Mouse (Mus musculus) hindbrain, embryonic 14.5 days (tissue): ENCODE data around the gene Rnf208. TPM values are rescaled to one million over a fixed set of nuclear protein-coding genes. Genes with fewer than 3 reads are reported as not detected.

Experiments used
- ATAC-seq: fragments of 200-750 bp; cut with Nextera tagmentation; 2 replicates; pipeline ENCODE4 v1.8.0; 2017; ENCODE audit warnings: moderate number of reproducible peaks, mild to moderate bottlenecking, moderate TSS enrichment, moderate library complexity; ENCODE audit not compliant: low FRiP score
- DNase-seq: peaks from one replicate; pipeline ENCODE4 v3.0.0-alpha.2; 2015; ENCODE audit warnings: low spot score
- H3K27ac ChIP-seq: fragments of 300-500 bp; sonication (generic); 2 replicates; pipeline ENCODE4 v1.5.1; 2014; ENCODE audit warnings: mild to moderate bottlenecking, moderate library complexity
- H3K27me3 ChIP-seq: fragments of 300-500 bp; sonication (generic); 2 replicates; pipeline ENCODE4 v1.6.1; 2014; ENCODE audit warnings: mild to moderate bottlenecking, low read length, mixed read lengths; ENCODE audit not compliant: control insufficient read depth, insufficient read depth
- H3K36me3 ChIP-seq: fragments of 300-500 bp; sonication (generic); replicated peaks from 2 replicates; pipeline ENCODE4 v1.6.1; 2014; ENCODE audit not compliant: control insufficient read depth, insufficient read depth
- H3K4me1 ChIP-seq: fragments of 300-500 bp; sonication (generic); replicated peaks from 2 replicates; pipeline ENCODE4 v1.6.1; 2014; ENCODE audit warnings: antibody characterized with exemption, low read length, mixed read lengths; ENCODE audit not compliant: control insufficient read depth, insufficient read depth
- H3K4me2 ChIP-seq: fragments of 300-500 bp; sonication (generic); replicated peaks from 2 replicates; pipeline ENCODE4 v1.6.1; 2014; ENCODE audit warnings: mild to moderate bottlenecking, moderate library complexity
- H3K4me3 ChIP-seq: fragments of 300-500 bp; sonication (generic); replicated peaks from 2 replicates; pipeline ENCODE4 v1.5.1; 2014; ENCODE audit warnings: mild to moderate bottlenecking, low read length
- H3K9ac ChIP-seq: fragments of 300-500 bp; sonication (generic); 2 replicates; pipeline ENCODE4 v1.6.1; 2014
- H3K9me3 ChIP-seq: fragments of 300-500 bp; sonication (generic); 2 replicates; pipeline ENCODE4 v1.6.1; 2016; ENCODE audit warnings: low read length; ENCODE audit not compliant: control insufficient read depth
- WGBS: fragments of 180-500 bp; shearing (Covaris S2); extraction: QIAGEN DNeasy Blood & Tissue Kit; methylation state at CpG from one replicate; pipeline ENCODE4 v1.1.7; 2014; 5-methylcytosine and 5-hydroxymethylcytosine counted together
- polyA plus RNA-seq: library from polyadenylated mRNA; unstranded; fragments of >200 nt; fragmentation: Nextera tagmentation; extraction: Ambion mirVana; gene quantifications from 2 replicates; pipeline ENCODE4 v1.2.1, GENCODE M21; 2014

Rnf208 gene
- polyA plus RNA-seq, 1 experiment from 2014 or later: 166 TPM

DNA sequence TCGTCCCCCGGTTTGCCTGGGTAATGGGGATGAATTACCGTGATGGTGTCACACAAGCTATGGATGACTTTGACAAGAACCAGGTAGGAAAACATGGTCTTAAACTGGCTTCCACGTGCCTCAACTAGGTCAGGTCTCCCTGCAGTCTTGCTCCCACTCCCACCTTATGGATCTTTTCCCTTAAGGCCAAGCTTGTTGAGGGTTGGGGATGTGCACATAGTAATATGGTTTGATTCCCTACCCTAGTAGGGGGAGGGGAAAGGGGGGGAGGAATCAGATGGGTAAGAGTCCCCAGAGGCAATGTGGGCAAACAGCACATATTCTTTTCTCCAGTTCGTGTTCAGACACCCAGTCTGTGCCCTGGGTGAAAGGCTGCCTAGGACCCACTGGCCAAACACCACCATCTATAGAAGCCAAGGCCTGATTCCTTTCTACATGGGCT is 20.7 kb upstream of the Rnf208 start:
- no peaks in the 10 kb centered on the region for H3K27me3 ChIP-seq
- no peak overlapping the region for H3K4me2 ChIP-seq
- no peak for ATAC-seq
- H3K27ac ChIP-seq: no peak overlapping the region
- no peak overlapping the region for H3K4me3 ChIP-seq
- no peak overlapping the region for H3K9ac ChIP-seq
- no peak for DNase-seq
- H3K4me1 ChIP-seq: peaks cover 15% of the 10 kb centered on the region
- no peaks in the 10 kb centered on the region for H3K9me3 ChIP-seq
- WGBS: 78% methylated on average over 5 of the region's 5 CpGs
- H3K36me3 ChIP-seq: peaks cover 9% of the 10 kb centered on the region

DNA sequence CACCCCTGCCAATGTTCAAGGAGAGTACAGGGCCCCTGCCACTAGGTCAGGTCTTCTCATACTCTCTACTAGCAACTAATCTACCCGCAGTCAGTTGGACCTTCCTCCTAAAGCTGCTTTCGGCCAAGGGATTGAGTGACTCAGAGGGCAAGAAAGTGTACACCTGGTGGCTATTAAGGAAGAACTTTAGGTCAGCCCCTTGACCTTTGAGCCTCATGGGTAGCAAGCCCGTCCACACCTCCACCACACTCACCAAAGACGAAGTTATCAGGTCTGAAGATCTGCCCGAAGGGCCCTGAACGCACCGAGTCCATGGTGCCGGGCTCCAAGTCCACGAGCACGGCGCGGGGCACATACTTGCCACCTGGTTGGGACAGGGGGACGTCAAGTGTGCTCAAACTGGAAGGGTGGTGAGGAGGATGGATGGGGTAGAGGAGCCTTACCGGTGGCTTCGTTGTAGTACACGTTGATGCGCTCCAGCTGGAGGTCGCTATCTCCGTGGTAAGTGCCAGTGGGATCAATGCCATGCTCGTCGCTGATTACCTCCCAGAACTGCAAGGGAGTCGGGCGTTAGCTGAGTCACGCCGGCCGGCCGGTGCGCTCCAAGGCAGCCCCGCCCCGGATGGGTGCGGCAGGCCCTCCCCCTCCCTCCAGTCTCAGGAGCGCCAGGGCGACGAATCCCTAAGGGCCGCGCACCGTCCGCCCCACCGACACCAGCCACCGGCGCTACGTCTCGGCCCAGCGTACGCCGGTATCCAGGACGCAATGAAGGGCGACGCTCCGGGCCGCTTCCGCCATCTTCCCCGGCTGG is 18.2 kb upstream of the Rnf208 start:
- peak overlapping the region; percentile 87 for H3K9ac ChIP-seq
- H3K36me3 ChIP-seq: peaks cover 9% of the 10 kb centered on the region
- peak overlapping the region; percentile 89 for H3K27ac ChIP-seq
- no peaks in the 10 kb centered on the region for H3K27me3 ChIP-seq
- H3K4me3 ChIP-seq: peak overlapping the region; percentile 89
- peaks cover 17% of the 10 kb centered on the region for H3K4me1 ChIP-seq
- WGBS: 3% methylated on average over 53 of the region's 53 CpGs
- ATAC-seq: peak; percentile 19
- DNase-seq: no peak
- no peaks in the 10 kb centered on the region for H3K9me3 ChIP-seq
- peak overlapping the region; percentile 86 for H3K4me2 ChIP-seq

DNA sequence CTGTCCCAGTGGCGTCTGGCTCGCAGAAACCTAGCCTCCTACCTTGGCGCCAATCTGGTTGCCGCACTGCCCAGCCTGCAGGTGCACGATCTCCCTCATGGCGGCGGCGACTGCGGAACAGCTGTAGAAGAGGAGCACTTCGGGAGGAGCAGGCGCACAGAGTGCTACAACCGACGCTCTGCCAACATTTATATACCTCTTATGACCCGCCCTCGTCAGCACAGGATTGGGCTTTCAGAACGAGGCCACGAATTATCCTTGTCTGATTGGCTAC is 17.6 kb upstream of the Rnf208 start, which contains the start of gene Tubb4b:
TSS of gene Tubb4b (minus strand) at position 211 of the 274 bp plus-strand sequence.
- Histone ChIP-seq H3K4me3 (peak within 1 kb of the TSS; percentile 89), H3K4me1 (peaks cover 18% of the 10 kb centered on the region), H3K27me3 (no peaks in the 10 kb centered on the region), H3K9ac (peak within 1 kb of the TSS; percentile 87), H3K27ac (peak within 1 kb of the TSS; percentile 95), H3K9me3 (no peaks in the 10 kb centered on the region), H3K4me2 (peak within 1 kb of the TSS; percentile 86), H3K36me3 (peaks cover 9% of the 10 kb centered on the region)
- WGBS: 0% methylated on average over 17 of the region's 17 CpGs
- no peak for DNase-seq
- no peak for ATAC-seq

DNA sequence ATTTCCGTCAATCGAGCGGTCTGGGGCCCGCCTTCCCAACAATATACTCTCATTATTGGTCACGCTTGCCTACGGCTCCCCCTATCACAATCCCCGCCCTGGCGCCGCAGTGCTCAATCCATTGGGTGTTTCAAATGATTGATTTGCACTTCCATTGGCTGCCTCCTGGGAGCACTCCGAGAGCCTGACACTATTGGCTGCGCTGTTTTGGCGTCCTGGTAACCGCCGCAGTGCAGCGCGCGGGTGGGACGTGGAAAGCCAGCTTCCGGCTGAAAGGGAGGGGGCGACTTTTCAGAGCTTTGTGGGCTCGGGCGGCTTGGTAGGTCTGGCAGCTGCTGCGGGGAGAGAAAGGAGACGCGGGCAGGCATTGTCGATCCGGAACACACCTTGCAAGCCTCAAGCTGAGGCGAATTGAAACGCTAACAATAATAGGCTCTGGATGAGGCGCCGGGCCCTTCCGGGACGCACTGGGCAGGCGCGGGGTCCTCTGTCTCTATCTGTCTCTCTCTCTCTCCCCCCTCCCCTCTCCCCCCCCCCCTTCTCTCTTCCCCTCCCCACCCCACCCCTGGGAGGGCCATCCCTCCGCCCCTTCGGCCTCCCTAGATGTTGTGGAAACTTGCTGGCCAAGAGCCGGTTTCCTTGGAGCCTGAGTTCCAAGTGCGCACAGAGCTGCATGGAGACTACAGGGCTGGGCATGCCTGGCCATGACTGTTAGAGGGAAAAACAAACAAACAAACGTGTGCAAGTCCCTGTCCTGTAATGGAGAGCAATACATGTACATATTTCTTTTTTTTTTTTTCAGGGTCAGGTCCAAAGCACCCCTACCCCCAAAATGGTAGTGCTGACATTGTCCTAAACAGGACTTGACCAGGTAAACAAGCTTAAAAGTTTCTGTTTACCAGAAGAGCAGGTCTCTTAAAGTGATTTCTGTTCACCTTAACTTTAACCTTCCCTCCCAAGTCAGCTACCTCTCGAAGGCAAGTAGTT is 17.0 kb upstream of the Rnf208 start:
- Histone ChIP-seq H3K27me3 (no peaks in the 10 kb centered on the region), H3K4me3 (peak overlapping the region; percentile 89), H3K9ac (peak overlapping the region; percentile 66), H3K9me3 (no peaks in the 10 kb centered on the region), H3K4me2 (peak overlapping the region; percentile 55), H3K4me1 (peaks cover 18% of the 10 kb centered on the region), H3K27ac (peak overlapping the region; percentile 95), H3K36me3 (peaks cover 9% of the 10 kb centered on the region)
- ATAC-seq (peak; percentile 97), DNase-seq (peak; percentile 99)
- 2% methylated on average over 41 of the region's 41 CpGs for WGBS

DNA sequence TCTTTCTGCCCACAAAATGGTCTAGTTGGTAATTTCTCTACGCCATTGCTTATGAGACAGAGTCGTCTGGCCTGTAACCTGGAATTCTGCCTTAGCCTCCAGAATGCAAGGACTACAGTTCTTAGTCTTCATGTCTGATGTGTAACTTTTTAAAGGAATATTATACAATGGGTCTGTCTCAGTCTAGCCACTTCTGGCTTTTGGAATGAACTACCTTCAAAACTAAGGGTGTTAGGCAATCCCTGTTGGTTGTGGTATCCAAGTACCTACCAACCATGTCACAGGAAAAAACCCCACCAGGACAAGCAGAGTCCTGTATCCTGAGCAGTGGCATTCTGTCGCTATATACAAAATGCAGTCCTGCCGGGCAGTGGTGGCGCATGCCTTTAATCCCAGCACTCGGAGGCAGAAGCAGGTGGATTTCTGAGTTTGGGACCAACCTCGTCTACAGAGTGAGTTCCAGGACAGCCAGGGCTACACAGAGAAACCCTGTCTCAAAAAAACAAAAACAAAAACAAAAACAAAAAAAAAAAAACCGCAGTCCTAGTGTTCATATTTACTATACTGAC is 16.2 kb upstream of the Rnf208 start:
- 75% methylated on average over 8 of the region's 8 CpGs for WGBS
- Histone ChIP-seq H3K36me3 (peaks cover 9% of the 10 kb centered on the region), H3K27ac (peak overlapping the region; percentile 95), H3K27me3 (no peaks in the 10 kb centered on the region), H3K4me1 (peaks cover 18% of the 10 kb centered on the region), H3K4me3 (peak overlapping the region; percentile 89; the same call in 1 of the 2 replicates), H3K9ac (peak overlapping the region; percentile 66; the same call in 1 of the 2 replicates), H3K9me3 (no peaks in the 10 kb centered on the region), H3K4me2 (peak overlapping the region; percentile 55)
- DNase-seq (no peak), ATAC-seq (no peak)

- Histone ChIP-seq H3K27me3 (no peaks in the 10 kb centered on the region), H3K27ac (no peak overlapping the region), H3K4me3 (no peak overlapping the region), H3K4me1 (peaks cover 18% of the 10 kb centered on the region), H3K9me3 (no peaks in the 10 kb centered on the region), H3K36me3 (peaks cover 4% of the 10 kb centered on the region), H3K4me2 (no peak overlapping the region), H3K9ac (no peak overlapping the region)
- 84% methylated on average over 4 of the region's 5 CpGs for WGBS
- DNase-seq: no peak
- ATAC-seq: no peak
Measured at GRCm38 (mm10) chr2:25226864-25227263, 15.2 kb upstream of the Rnf208 start.

GRCm38 (mm10) chr2:25227406-25227805 is 14.6 kb upstream of the Rnf208 start:
- Histone ChIP-seq H3K27ac (no peak overlapping the region), H3K9me3 (no peaks in the 10 kb centered on the region), H3K36me3 (no peaks in the 10 kb centered on the region), H3K27me3 (no peaks in the 10 kb centered on the region), H3K4me2 (no peak overlapping the region), H3K9ac (no peak overlapping the region), H3K4me3 (no peak overlapping the region), H3K4me1 (peaks cover 18% of the 10 kb centered on the region)
- WGBS: 86% methylated on average over 4 of the region's 4 CpGs
- DNase-seq: no peak
- ATAC-seq: no peak

- Histone ChIP-seq H3K4me2 (peak overlapping the region; percentile 36), H3K27ac (peak overlapping the region; percentile 28; the same call in 1 of the 2 replicates), H3K9ac (no peak overlapping the region), H3K36me3 (no peaks in the 10 kb centered on the region), H3K9me3 (no peaks in the 10 kb centered on the region), H3K4me3 (0 out of 2 replicates have a peak overlapping the region, but pooled peaks have one; percentile 2), H3K27me3 (no peaks in the 10 kb centered on the region), H3K4me1 (peaks cover 15% of the 10 kb centered on the region)
- WGBS: 2% methylated on average over 7 of the region's 7 CpGs
- ATAC-seq (no peak), DNase-seq (peak; percentile 80)
Measured at GRCm38 (mm10) chr2:25228431-25228889, 13.6 kb upstream of the Rnf208 start.
